Mouse (Mus musculus) small intestine, adult 2 months (tissue): ENCODE measurements around the gene Mgrn1.

Source experiments
- CTCF ChIP-seq: fragments of 200-500 bp; IDR thresholded peaks from 2 replicates; pipeline ENCODE4 v1.5.1; 2012; ENCODE audit warnings: low read depth, mild to moderate bottlenecking, control low read depth, inconsistent platforms, low read length, moderate library complexity, mixed read lengths; ENCODE audit not compliant: insufficient replicate concordance, insufficient read length; ENCODE audit errors: extremely low read depth
- POLR2A ChIP-seq: fragments of 200-500 bp; IDR thresholded peaks from 2 replicates; pipeline ENCODE4 v1.6.1; 2012; ENCODE audit warnings: low read depth, mild to moderate bottlenecking, control low read depth, inconsistent platforms, low read length, moderate library complexity

DNA sequence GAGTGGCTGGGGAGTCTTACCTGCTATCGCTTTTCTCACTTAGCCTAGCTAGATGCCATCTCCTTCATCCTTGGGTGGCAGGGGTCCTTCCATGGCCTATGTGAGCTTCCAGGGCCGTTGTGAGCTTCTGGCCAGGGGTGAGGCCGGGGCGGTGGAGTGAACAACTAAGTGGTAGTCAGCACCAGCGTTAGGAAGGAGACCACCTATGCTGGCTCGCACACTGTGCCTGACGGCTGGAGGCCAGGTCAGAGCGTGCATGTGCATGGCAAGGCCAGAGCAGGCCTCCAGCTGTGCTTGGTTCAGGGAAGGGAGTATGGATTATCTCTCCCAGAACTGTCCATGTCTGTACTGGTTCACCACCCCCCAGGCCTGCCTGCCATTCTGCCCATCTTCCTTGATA lies 22.3 kb upstream of the Mgrn1 start:
- TF ChIP-seq CTCF (no peak), POLR2A (no peak)
